5 mouse cellular contexts compared by ENCODE assay signal in the genomic region with DNA sequence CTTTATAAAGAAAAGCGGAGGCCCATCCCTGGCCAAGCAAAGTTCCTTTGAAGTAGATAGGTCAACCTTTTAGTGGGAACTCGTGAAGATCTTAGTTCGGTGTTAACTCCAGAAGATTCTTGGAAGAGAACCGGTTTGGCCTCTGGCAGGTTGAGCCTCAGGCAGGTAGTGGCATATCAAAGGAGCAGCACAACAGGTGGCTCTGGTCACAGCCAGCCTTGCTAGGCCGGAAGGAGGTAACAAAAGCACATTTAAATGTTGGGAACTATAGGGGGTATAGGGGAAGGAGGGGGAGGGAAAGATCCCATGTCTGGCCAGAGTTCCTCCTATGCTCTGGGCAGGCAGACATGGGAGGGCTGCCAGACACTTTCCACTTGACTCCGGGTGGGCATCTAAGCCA.
DNase-seq lines count a peak whose midpoint lies in the region; TF ChIP-seq lines count a peak whose summit lies in the region.
"Not testable (repeated sequence)": the region's sequence is repeated elsewhere in the genome, so short reads cannot be mapped to it uniquely, and the experiment has no call there.

No protein-coding gene starts in this region.

- H3K27ac ChIP-seq in ES-Bruce4 (ENCODE audit: insufficient read depth, low read length), result not testable (repeated sequence)
- H3K27ac ChIP-seq in ES-E14 (ENCODE audit: insufficient read depth, low read depth, low read length, poor library complexity, severe bottlenecking), result 0 out of 2 replicates have a peak overlapping the region, but pooled peaks have one; percentile 69

- H3K4me3 ChIP-seq in ES-Bruce4 (ENCODE audit: low read depth, low read length); ES-E14 (ENCODE audit: insufficient read depth in 1 of 2, low read depth in 1 of 2, low read length in 2 of 2, poor library complexity in 1 of 2, severe bottlenecking in 1 of 2): not testable (repeated sequence)

- not testable (repeated sequence) for TF ChIP-seq POLR2A in ES-Bruce4 (IDR thresholded peaks at IDR 0.05; ENCODE audit: insufficient read depth, low read length)

- TF ChIP-seq CTCF in ES-Bruce4 (IDR thresholded peaks at IDR 0.05; ENCODE audit: low read depth, low read length), result not testable (repeated sequence)

- in situ Hi-C loops in ES-E14 (cut with MboI; ENCODE audit: low sequenced_read_pairs in 2 of 2, unreplicated experiment in 2 of 2), result not testable (repeated sequence)

- not testable (repeated sequence) for H3K9ac ChIP-seq in ES-Bruce4 (ENCODE audit: low read depth, poor library complexity, severe bottlenecking); ES-E14 (ENCODE audit: insufficient read depth, low read depth, low read length, poor library complexity, severe bottlenecking)

- not testable (repeated sequence) for H3K9me3 ChIP-seq in ES-Bruce4 (replicated peaks; ENCODE audit: control insufficient read depth, insufficient read depth, low read length, poor library complexity, severe bottlenecking); ES-E14 (ENCODE audit: control insufficient read depth, insufficient read depth, low read depth, low read length)

- H3K4me1 ChIP-seq in ES-Bruce4 (ENCODE audit: control insufficient read depth, insufficient read depth, low read length); ES-E14 (ENCODE audit: control insufficient read depth in 2 of 2, insufficient read depth in 2 of 2, low read length in 2 of 2, poor library complexity in 1 of 2): not testable (repeated sequence)

- DNase-seq in ES-CJ7 (ENCODE audit: low read depth, low spot score) (peak; percentile 8), R1 (ENCODE audit: low read depth, low spot score) (peak; percentile 71), ZHBTc4 (ENCODE audit: low read depth, low spot score) (peak; percentile 51)
- not testable (repeated sequence) for DNase-seq in ES-E14 (ENCODE audit: low read depth, low spot score)

- H3K36me3 ChIP-seq in ES-Bruce4 (ENCODE audit: control insufficient read depth, insufficient read depth, low read length, poor library complexity, severe bottlenecking), result peaks cover 14% of the 10 kb centered on the region
- not testable (repeated sequence) for H3K36me3 ChIP-seq in ES-E14 (ENCODE audit: control insufficient read depth, insufficient read depth, low read length, poor library complexity, severe bottlenecking)

- H3K27me3 ChIP-seq in ES-Bruce4 (ENCODE audit: control insufficient read depth, insufficient read depth, low read length, poor library complexity, severe bottlenecking), result not testable (repeated sequence)

- peak; percentile 76 for TF ChIP-seq EP300 in ES-Bruce4 (IDR thresholded peaks at IDR 0.05; ENCODE audit: insufficient read depth, low read depth, low read length)
